Mouse (Mus musculus): ENCODE data around the gene Plekhj1.

Gene Plekhj1

DNA sequence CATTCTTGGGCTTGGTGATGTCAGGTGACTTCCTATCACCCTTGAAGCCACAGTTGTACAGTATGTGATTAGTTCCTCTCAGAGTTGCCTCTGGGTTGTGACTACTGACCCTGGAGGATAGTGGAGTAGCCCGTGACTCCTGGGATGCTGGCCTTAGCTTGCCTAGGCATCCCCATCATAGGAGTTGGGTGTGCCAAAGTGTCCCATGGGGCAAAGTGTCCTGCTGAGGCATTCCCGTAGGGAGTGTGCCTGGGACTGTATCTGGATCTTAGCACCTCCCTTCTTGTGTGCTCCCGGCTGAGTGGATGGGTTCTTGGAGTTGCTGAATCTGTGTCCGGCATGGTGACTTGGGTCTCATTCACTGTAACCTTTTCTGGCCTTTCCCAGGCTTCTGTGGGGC, 23.4 kb downstream of the Plekhj1 start:
- no peak for DNase-seq

DNA sequence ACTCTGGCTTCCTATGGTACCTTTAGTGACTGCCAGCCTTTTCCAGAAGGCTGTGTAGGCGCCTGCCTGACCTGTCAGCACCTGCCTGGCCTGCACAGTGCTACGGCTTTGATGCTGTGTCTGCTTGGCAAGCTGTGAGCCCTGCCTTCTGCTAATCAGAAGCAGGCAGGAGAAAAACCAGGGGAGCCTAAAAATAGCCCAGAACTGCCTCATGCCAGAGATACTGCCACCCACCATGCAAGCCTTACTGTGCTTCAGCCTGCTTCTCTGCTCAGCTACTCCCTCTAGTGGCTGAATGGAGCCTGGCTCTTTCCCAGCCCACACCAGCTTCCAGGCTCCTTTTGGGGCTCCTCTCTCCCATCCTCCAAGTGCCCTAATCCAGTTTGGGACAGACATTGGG, 23.9 kb downstream of the Plekhj1 start:
- DNase-seq, result peak; percentile 93

- DNase-seq, result no peak
Observed at GRCm38 (mm10) chr10:80773816-80774215, 24.6 kb downstream of the Plekhj1 start.

DNA sequence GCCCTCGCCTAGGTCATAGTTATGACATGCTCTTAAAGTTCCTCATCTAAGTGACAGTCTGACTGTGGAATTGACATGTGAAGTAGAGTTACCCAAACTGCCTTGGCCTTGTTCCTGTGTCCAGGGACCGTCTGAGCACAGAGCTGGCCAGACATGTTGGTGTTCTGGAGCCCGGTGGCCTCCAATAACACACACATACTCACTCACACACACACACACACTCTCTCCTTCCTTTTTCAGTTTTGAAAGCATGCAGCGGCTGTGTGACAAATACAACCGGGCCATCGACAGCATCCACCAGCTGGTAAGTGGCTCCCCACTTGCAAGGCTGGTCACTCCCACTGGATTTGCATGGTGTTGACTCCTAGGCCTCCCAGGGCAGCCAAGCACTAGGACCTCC, 30.1 kb downstream of the Plekhj1 start:
- no peak for DNase-seq

- no peak for DNase-seq
Observed at GRCm38 (mm10) chr10:80766161-80766815, 32.1 kb downstream of the Plekhj1 start.

- DNase-seq, result no peak
Observed at GRCm38 (mm10) chr10:80765746-80766145, 32.7 kb downstream of the Plekhj1 start.

DNA sequence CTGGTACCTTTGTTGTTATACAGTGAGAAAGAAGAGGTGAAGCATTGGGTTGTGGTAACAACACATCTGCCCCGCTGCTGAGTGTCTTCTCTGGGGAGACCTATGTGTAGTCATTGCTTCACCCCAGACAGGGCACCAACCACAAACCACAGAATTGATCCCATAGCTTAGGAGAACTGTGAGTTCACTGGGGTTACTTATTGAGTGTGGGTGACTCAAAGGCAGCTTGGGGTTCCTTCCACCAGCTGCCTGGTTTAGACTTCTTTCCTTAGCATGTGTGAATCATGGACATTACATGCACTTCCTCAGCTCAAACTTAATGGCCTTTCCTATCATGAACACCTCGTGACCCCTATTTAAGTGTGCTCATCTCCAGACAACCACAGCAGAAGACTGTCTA, 34.9 kb downstream of the Plekhj1 start:
- DNase-seq, result no peak

- DNase-seq, result no peak
Observed at GRCm38 (mm10) chr10:80761821-80762220, 36.6 kb downstream of the Plekhj1 start.

- DNase-seq, result no peak
Observed at GRCm38 (mm10) chr10:80760596-80761524, 37.6 kb downstream of the Plekhj1 start.

GRCm38 (mm10) chr10:80758651-80759050, 39.8 kb downstream of the Plekhj1 start:
- no peak for DNase-seq

GRCm38 (mm10) chr10:80757717-80758116, 40.7 kb downstream of the Plekhj1 start:
- DNase-seq, result no peak

GRCm38 (mm10) chr10:80756967-80757366, 41.5 kb downstream of the Plekhj1 start:
- DNase-seq, result no peak

GRCm38 (mm10) chr10:80756509-80756908, 41.9 kb downstream of the Plekhj1 start:
- no peak for DNase-seq

DNA sequence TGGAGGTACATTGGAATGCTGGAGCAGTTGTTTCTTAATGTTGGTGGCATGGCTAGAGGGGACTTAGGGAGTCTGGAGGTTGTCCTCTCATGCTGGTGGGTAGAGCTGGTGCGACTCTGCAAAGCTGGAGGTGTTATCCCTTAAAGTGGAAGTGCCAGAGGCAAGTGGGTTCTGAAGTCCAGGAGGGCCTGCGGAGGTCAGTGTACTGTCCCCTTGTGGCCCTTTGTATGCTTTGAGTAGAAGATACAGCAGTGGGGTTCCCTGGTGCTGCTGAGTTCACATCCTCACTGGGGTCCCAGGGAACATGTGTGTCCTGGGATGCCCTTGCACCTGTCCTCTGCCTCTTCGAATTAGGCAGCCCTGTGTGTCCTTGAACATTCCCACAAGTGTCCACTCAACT, 42.3 kb downstream of the Plekhj1 start:
- DNase-seq, result no peak

DNA sequence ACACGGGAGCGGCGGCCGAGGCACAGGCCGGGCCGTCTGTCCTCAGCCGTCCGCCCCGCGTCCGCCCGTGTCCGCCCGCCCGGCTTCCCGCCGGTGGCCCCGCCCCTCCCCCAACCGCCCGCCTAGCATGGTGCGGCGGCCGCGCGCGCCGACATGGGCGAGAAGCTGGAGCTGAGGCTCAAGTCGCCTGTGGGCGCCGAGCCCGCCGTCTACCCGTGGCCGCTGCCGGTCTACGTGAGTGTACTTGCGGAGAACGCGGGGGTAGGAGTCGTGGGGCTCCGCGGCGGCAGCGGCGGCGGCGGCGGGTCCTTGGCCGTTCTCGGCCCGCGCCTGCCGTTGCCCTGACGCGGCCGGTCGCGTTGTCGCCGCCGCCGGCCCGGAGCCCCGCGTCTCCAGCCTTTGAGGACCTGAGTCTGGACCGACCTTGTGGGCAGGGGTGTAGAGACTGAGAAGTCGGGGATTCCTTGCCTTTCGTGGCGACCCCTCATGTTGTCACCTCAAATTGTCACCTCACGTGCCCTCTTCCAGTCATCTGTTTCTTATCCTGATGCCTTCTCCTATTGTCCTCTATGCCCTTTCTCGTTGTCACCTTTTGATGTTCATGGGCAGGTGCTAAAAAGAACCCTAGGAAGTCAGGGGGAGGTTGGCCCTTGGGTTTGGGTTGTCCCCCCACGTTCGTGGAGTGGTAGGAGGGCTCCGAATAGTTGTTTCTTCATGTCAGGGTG, 43.0 kb downstream of the Plekhj1 start:
- no peak for DNase-seq

DNA sequence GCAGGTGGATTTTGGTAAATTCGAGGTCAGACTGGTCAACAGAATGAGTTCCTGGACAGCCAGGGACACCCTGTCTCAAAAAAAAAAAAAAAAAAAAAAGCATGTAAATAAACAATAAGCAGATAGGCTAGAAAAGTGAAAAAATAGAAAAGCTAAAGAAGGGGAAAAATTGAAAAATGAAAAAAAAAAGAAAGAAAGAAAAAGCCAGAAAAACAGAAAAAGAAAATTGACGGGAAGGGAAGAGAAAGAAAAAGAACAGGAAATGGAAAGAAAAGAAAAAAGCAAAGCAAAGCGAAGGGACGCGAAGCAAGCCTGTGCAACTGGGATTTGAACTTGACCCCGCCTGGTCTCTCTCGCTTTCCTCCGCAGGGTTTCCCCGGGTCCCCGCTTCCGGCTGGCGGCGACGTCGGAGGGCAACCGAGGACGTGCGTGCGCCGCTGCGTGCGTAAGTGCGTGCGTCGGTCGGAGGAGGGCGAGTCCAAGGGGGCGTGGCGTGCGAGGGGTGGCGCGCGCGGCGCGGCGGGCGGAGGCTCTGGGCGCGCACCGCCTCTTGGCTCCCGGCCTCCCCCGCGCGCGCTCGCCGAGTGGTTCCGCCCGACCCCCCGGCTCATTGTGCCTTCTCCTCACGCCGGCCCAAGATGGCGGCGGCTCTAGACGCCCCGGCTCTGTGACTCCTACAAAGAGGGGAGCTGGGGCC, 43.7 kb downstream of the Plekhj1 start, which contains the start of gene Dot1l:
Gene Dot1l (plus strand): TSS at position 613 of the 697 bp plus-strand sequence.
- DNase-seq, result peak; percentile 98

GRCm38 (mm10) chr10:80752079-80752625, 46.3 kb downstream of the Plekhj1 start:
- no peak for DNase-seq

GRCm38 (mm10) chr10:80751188-80751832, 47.1 kb downstream of the Plekhj1 start:
- no peak for DNase-seq

GRCm38 (mm10) chr10:80748609-80749008, 49.8 kb downstream of the Plekhj1 start:
- DNase-seq, result no peak

DNA sequence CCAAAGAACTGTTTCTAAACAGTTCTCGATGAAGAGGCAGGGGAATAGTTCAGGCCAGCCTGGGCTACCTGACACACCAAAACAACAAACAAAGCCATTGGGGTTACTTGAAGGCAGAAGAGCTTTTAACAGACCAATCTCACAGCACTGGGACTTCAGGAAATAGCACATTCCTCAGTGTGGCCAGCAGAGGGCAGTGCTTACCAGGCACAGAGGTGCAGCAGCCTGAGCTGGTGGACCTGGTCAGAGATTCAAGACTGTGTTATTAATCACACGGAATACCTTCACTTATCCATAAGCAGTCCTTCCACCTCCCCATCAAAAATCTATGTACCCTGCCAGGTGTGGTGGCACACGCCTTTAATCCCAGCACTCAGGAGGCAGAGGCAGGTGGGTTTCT, 51.0 kb downstream of the Plekhj1 start:
- peak; percentile 77 for DNase-seq
